Mouse (Mus musculus): ENCODE measurements around the gene Gm20503. TPM values are rescaled to one million over a fixed set of nuclear protein-coding genes. Genes with fewer than 3 reads are reported as not detected.

The Gm20503 gene
- total and polyA plus RNA-seq, 3 experiments, result 3.3 TPM; not detected in 2

- peak overlapping the region; percentile 79 to 85 for H3K4me3 ChIP-seq (ENCODE audit: control insufficient read depth in 1 of 2, insufficient read depth in 1 of 2, low read depth in 2 of 2, low read length in 2 of 2)
- H3K27me3 ChIP-seq (ENCODE audit: control insufficient read depth in 1 of 2, insufficient read depth in 2 of 2, low read length in 2 of 2), result no peaks in the 10 kb centered on the region
- H3K9me3 ChIP-seq (replicated peaks; ENCODE audit: insufficient read depth, low read length), result no peaks in the 10 kb centered on the region
- peak overlapping the region; percentile 85 for H3K9ac ChIP-seq (ENCODE audit: control insufficient read depth, low read depth, low read length, poor library complexity, severe bottlenecking)
- peak overlapping the region; percentile 84 for H3K27ac ChIP-seq (ENCODE audit: control insufficient read depth, low read depth, low read length)
- TF ChIP-seq SMC3 (IDR thresholded peaks at IDR 0.05; ENCODE audit: low read depth, low read length) (peak; percentile 73), HCFC1 (IDR thresholded peaks at IDR 0.05; ENCODE audit: low read depth, low read length) (peak; percentile 49; the same call in 1 of the 2 replicates), ZC3H11A (IDR thresholded peaks at IDR 0.05; ENCODE audit: low read depth, low read length) (peak; percentile 58), RAD21 (IDR thresholded peaks at IDR 0.05; ENCODE audit: low read depth, low read length) (peak; percentile 69), RCOR1 (IDR thresholded peaks at IDR 0.05; ENCODE audit: low read depth, low read length) (peak; percentile 66; the same call in 1 of the 2 replicates), ELF1 (IDR thresholded peaks at IDR 0.05; ENCODE audit: low read depth, low read length) (no peak), CTCF (IDR thresholded peaks at IDR 0.05 in 2 of 3, conservative IDR thresholded peaks at IDR 0.05 in 1 of 3; ENCODE audit: control insufficient read depth in 1 of 3, insufficient read depth in 1 of 3, low read depth in 2 of 3, low read length in 3 of 3, poor library complexity in 1 of 3, severe bottlenecking in 1 of 3) (peak; percentile 76 to 89 (median 76)), EP300 (IDR thresholded peaks at IDR 0.05; ENCODE audit: low read depth in 1 of 2, low read length in 2 of 2) (0 out of 4 replicates have a peak, but pooled peaks of 1 of the 2 experiments have one; percentile 22), MYC (IDR thresholded peaks at IDR 0.05; ENCODE audit: low read depth, low read length) (no peak; the same call in 1 of the 2 replicates), POLR2AphosphoS2 (IDR thresholded peaks at IDR 0.05; ENCODE audit: low read length) (no peak), JUND (IDR thresholded peaks at IDR 0.05; ENCODE audit: low read depth, low read length) (0 out of 2 replicates have a peak, but pooled peaks have one; percentile 49), SIN3A (IDR thresholded peaks at IDR 0.05; ENCODE audit: low read length) (peak; percentile 68; the same call in 1 of the 2 replicates)
- H3K4me1 ChIP-seq (ENCODE audit: control insufficient read depth in 1 of 2, insufficient read depth in 2 of 2, low read length in 2 of 2), result peaks cover 3 to 15% of the 10 kb centered on the region in 2 experiments
- peaks cover 11% of the 10 kb centered on the region for H3K79me2 ChIP-seq (ENCODE audit: control insufficient read depth, insufficient read depth, low read length, poor library complexity)
- DNase-seq (ENCODE audit: low read depth, low spot score), result peak; percentile 93
- peaks cover 0 to 20% of the 10 kb centered on the region in 2 experiments; a peak in 2 of 4 replicates for H3K36me3 ChIP-seq (ENCODE audit: control insufficient read depth in 1 of 2, insufficient read depth in 2 of 2, low read length in 2 of 2)
Measured at GRCm38 (mm10) chr4:59036490-59037127, 33.6 kb downstream of the Gm20503 start.

GRCm38 (mm10) chr4:59037525-59037924 is 34.5 kb downstream of the Gm20503 start:
- TF ChIP-seq USF1 (IDR thresholded peaks at IDR 0.05; ENCODE audit: low read depth, low read length) (no peak), CTCF (IDR thresholded peaks at IDR 0.05 in 2 of 3, conservative IDR thresholded peaks at IDR 0.05 in 1 of 3; ENCODE audit: control insufficient read depth in 1 of 3, insufficient read depth in 1 of 3, low read depth in 2 of 3, low read length in 3 of 3, poor library complexity in 1 of 3, severe bottlenecking in 1 of 3) (no peak), JUND (IDR thresholded peaks at IDR 0.05; ENCODE audit: low read depth, low read length) (no peak), MYB (IDR thresholded peaks at IDR 0.05; ENCODE audit: low read depth, low read length) (no peak), ZNF384 (IDR thresholded peaks at IDR 0.05; ENCODE audit: low read depth, low read length) (no peak), MAZ (IDR thresholded peaks at IDR 0.05; ENCODE audit: low read depth, low read length) (no peak), ELF1 (IDR thresholded peaks at IDR 0.05; ENCODE audit: low read depth, low read length) (no peak), GABPA (IDR thresholded peaks at IDR 0.05; ENCODE audit: low read depth, low read length) (no peak), UBTF (IDR thresholded peaks at IDR 0.05; ENCODE audit: borderline replicate concordance, insufficient read depth, low read depth, low read length) (no peak), EP300 (IDR thresholded peaks at IDR 0.05; ENCODE audit: low read depth in 1 of 2, low read length in 2 of 2) (no peak), POLR2AphosphoS5 (IDR thresholded peaks at IDR 0.05; ENCODE audit: borderline replicate concordance, low read depth, low read length) (no peak), MXI1 (IDR thresholded peaks at IDR 0.05; ENCODE audit: low read depth, low read length) (no peak), POLR2AphosphoS2 (IDR thresholded peaks at IDR 0.05; ENCODE audit: low read length) (no peak), TAL1 (IDR thresholded peaks at IDR 0.05; ENCODE audit: low read length) (no peak), MYC (IDR thresholded peaks at IDR 0.05; ENCODE audit: low read depth, low read length) (no peak), HCFC1 (IDR thresholded peaks at IDR 0.05; ENCODE audit: low read depth, low read length) (no peak)
- no peak for DNase-seq (ENCODE audit: low read depth, low spot score)
- Histone ChIP-seq H3K79me2 (ENCODE audit: control insufficient read depth, insufficient read depth, low read length, poor library complexity) (peaks cover 11% of the 10 kb centered on the region), H3K4me3 (ENCODE audit: control insufficient read depth in 1 of 2, insufficient read depth in 1 of 2, low read depth in 2 of 2, low read length in 2 of 2) (no peak overlapping the region), H3K9me3 (replicated peaks; ENCODE audit: insufficient read depth, low read length) (no peaks in the 10 kb centered on the region), H3K9ac (ENCODE audit: control insufficient read depth, low read depth, low read length, poor library complexity, severe bottlenecking) (no peak overlapping the region), H3K36me3 (ENCODE audit: control insufficient read depth in 1 of 2, insufficient read depth in 2 of 2, low read length in 2 of 2) (peaks cover 0 to 20% of the 10 kb centered on the region in 2 experiments; a peak in 2 of 4 replicates), H3K27me3 (ENCODE audit: control insufficient read depth in 1 of 2, insufficient read depth in 2 of 2, low read length in 2 of 2) (no peaks in the 10 kb centered on the region), H3K27ac (ENCODE audit: control insufficient read depth, low read depth, low read length) (no peak overlapping the region), H3K4me1 (ENCODE audit: control insufficient read depth in 1 of 2, insufficient read depth in 2 of 2, low read length in 2 of 2) (peaks cover 3 to 15% of the 10 kb centered on the region in 2 experiments)
